Mouse (Mus musculus): ENCODE measurements at regions not wholly inside any gene's neighbourhood (a gene's known extent, or its start where the extent isn't known, plus 50 kb on each side); places are given as distances from the start of the nearest gene placed in this dataset.
"Not testable (repeated sequence)": the region's sequence is repeated elsewhere in the genome, so short reads cannot be mapped to it uniquely, and the experiment has no call there.

DNA sequence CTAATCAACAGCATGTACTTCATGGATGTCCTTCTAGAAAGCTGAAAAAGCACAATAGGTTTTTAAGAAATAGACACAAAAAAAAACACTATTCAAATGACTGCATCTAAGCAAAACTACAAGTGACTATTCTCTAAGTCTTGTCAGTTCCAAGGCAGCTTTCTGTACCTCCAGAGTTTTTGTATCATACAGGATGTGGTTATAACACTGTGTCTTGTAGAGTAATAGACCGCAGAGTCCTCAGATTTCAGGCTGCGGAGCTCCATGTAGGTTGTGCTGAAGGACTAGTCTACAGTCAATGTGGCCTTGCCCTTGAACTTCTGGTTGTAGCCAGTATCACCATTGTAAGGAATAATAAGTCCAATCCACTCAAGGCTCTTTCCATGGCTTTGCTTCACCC lies 1137.7 kb upstream of the Zfp386 start:
- in situ Hi-C loops (cut with MboI, MseI) = not testable (repeated sequence)

- in situ Hi-C loops (cut with MboI, MseI) = not testable (repeated sequence)
These were observed 1133.1 kb upstream of the Zfp386 start for GRCm38 (mm10) chr12:114914406-114914805.

GRCm38 (mm10) chr12:114927691-114928090 lies 1119.8 kb upstream of the Zfp386 start:
- in situ Hi-C loops (cut with MboI, MseI) = no loop called here

GRCm38 (mm10) chr12:114932158-114932557 lies 1115.4 kb upstream of the Zfp386 start:
- in situ Hi-C loops (cut with MboI, MseI) = no loop called here

- in situ Hi-C loops (cut with MboI, MseI) = no loop called here
These were observed 1114.9 kb upstream of the Zfp386 start for GRCm38 (mm10) chr12:114932669-114933068.

DNA sequence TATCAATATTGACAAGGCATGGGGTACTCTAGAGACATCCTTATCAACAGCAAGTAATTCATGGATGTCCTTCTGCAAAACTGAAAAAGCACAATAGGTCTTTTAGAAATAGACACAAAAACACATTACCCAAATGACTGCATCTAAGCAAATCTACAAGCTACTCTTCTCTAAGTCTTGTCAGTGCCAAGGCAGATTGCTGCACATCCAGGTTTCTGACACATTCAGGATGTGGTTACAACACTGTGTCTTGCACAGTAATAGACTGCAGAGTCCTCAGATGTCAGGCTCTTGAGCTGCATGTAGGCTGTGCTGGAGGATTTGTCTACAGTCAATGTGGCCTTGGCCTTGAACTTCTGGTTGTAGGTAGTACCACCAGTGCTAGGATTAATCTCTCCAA lies 1110.7 kb upstream of the Zfp386 start:
- in situ Hi-C loops (cut with MboI, MseI) = not testable (repeated sequence)

GRCm38 (mm10) chr12:114939576-114939975 lies 1107.9 kb upstream of the Zfp386 start:
- in situ Hi-C loops (cut with MboI, MseI) = no loop called here

GRCm38 (mm10) chr12:114962105-114962504 lies 1085.4 kb upstream of the Zfp386 start:
- in situ Hi-C loops (cut with MboI, MseI) = loop anchor here in 1 of 2 experiments (10.0 kb wide), 1 partner anchor 1237 kb away; no protein-coding TSS in a partner anchor

DNA sequence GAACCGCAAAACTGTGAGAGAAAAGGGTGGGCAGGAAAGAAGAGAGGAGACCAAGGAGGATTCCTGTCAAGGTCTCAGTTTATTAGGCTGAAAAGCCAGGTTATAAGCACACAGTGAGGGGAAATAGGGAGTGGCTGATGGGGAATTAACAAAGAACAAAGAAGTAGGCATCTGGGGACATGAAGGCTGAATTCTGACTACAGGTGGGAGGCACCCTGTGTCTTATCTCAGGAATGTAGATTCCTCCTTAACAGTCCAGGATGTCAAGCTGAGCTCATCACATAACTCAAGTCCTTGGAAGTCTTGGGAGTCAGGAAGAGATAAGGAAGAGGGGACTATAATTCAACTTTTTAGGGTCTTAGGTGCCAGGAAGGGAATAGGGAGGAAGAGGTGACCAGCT lies 1083.3 kb upstream of the Zfp386 start:
- in situ Hi-C loops (cut with MboI, MseI) = loop anchor here in 1 of 2 experiments (10.0 kb wide), 1 partner anchor 1239 kb away; no protein-coding TSS in a partner anchor

GRCm38 (mm10) chr12:114981476-114982136 lies 1065.9 kb upstream of the Zfp386 start:
- in situ Hi-C loops (cut with MboI, MseI) = no loop called here

DNA sequence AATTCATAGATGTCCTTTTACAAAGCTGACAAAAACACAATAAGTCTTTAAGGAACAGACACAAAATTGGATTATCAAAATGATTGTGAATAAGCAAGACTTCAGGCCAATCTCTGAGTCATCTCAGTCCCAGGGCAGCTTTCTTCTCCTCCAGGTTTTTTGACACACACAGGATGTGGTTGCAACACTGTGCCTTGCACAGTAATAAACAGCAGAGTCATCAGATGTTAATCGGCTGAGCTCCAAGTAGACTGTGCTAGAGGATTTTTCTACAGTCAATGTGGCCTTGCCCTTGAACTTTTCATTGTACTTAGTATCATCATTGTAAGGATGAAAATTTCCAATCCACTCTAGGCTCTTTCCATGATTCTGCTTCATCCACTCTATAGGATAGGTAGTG lies 1056.6 kb upstream of the Zfp386 start:
- in situ Hi-C loops (cut with MboI, MseI) = no loop called here

- in situ Hi-C loops (cut with MboI, MseI) = no loop called here
These were observed 1050.7 kb upstream of the Zfp386 start for GRCm38 (mm10) chr12:114996817-114997216.

GRCm38 (mm10) chr12:115003118-115003517 lies 1044.4 kb upstream of the Zfp386 start:
- in situ Hi-C loops (cut with MboI, MseI) = no loop called here

DNA sequence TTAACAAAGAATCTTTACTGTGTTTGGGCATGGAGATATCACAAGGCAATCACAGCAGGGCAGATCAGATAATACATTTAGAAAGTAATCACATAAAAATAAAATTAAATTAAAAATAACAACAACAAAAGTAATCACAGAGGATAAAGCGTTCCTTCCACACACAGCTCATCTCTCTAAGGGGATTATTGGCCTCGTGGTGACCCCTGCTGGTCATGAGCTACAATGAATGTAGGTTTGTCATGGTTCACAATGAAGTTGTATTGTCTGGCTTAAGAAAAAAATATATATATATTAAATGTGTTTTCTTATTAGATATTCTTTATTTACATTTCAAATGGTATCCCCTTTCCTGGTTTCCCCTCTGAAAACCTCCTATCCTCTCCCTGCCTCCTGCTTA lies 1039.1 kb upstream of the Zfp386 start:
- in situ Hi-C loops (cut with MboI, MseI) = no loop called here

DNA sequence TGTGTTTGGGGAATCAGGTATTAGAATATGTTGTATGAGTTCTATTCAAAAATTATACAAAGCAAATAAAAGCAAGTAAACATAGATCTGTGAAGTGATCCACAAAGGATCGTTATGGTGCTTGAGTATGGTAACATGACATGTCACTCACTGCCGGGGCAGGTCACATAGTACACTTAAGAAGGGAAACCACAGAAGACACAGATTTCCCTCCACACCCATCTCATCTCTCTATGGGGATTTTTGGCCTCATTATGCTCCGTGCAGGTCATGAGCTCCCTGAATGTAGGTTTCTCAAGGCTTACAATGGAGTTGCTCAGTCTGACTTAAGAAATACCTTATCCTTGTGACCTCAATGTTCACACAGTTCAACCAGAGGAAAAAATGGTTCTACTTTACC lies 1034.8 kb upstream of the Zfp386 start:
- in situ Hi-C loops (cut with MboI, MseI) = no loop called here

DNA sequence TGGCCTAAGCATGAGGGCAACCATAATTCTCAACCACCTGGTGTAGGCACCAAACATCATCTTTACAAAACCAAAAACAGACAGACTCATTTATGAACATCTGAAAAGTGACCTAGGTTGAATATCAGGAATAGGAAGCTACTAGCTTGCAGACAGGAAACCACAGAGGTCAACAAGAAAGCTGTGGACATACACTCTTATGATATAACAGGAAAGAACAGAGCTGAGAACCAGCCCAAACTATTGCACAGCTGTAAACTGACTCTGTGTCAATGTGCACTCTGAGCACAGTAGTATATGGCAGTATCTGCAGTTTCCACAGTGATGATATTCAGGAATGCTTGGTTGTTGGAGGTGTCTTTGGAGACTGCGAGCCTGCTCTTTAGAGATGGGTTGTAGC lies 1023.8 kb upstream of the Zfp386 start:
- in situ Hi-C loops (cut with MboI, MseI) = no loop called here

GRCm38 (mm10) chr12:115034438-115035129 lies 1012.9 kb upstream of the Zfp386 start:
- in situ Hi-C loops (cut with MboI, MseI) = loop anchor here in 1 of 2 experiments (10.0 kb wide), 1 partner anchor 1480 kb away; no protein-coding TSS in a partner anchor

- in situ Hi-C loops (cut with MboI, MseI) = loop anchor here in 1 of 2 experiments (10.0 kb wide), 1 partner anchor 1480 kb away; no protein-coding TSS in a partner anchor
These were observed 992.4 kb upstream of the Zfp386 start for GRCm38 (mm10) chr12:115055080-115055479.

DNA sequence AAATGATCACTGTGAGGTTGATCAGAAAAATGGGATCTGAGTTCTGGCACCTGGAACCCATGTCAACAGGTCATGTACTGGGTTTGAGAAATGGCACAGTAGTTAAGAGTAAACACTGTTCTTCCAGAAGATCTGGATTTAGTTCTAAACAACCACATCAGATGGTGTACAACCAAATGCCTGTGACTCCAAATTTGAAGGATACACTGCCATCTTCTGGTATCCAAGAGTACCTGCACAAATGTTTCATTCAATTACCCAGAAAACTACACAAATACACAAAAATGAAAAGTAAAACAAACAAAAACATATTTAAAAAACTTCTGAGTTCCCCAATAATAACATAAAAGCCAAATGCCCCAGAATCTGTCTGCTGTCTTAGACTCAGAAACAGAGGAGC lies 987.6 kb upstream of the Zfp386 start:
- in situ Hi-C loops (cut with MboI, MseI) = loop anchor here in 1 of 2 experiments (10.0 kb wide), 1 partner anchor 1475 kb away; no protein-coding TSS in a partner anchor

DNA sequence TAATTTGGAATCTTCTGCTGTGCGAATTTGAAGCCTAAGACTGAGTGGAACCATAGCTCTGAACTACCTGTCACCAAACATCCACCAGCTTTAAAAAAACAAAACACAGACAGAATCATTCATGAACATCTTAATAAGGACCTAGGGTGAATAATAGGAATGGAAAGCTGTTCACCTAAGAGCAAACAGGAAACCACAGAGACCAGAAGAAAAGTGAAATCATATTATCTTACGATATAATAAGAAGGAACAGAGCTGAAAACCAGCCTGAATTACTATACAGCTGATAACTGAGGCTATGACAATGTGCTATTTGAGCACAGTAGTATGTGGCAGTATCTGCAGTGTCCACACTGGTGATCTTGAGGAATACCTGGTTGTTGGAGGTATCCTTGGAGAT lies 980.3 kb upstream of the Zfp386 start:
- in situ Hi-C loops (cut with MboI, MseI) = no loop called here

GRCm38 (mm10) chr12:115091460-115091859 lies 956.1 kb upstream of the Zfp386 start:
- in situ Hi-C loops (cut with MboI, MseI) = not testable (repeated sequence)

DNA sequence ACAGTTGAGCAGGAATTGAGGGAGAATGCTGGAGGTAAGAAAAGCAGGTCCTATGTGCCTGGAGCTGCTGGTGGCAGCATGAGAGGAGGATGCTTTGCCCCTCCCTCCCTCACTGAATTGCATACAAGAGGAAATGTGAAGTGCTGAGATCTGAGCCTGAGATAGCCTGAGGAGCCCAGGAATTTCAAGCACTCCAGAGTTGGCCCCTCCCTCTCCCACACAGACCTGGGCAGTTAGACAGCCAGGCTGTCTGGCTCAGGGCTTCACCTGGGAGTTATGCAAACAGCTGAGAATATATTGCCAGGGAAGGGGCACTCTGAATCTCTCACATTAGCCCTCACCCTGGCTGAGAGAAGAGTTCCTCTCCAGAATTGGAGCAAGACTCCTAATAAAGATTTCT lies 937.8 kb upstream of the Zfp386 start:
- in situ Hi-C loops (cut with MboI, MseI) = no loop called here

Data from T-helper 17 cell (primary cell).